ENCODE assay signal across 13 mouse cellular contexts in the genomic region with DNA sequence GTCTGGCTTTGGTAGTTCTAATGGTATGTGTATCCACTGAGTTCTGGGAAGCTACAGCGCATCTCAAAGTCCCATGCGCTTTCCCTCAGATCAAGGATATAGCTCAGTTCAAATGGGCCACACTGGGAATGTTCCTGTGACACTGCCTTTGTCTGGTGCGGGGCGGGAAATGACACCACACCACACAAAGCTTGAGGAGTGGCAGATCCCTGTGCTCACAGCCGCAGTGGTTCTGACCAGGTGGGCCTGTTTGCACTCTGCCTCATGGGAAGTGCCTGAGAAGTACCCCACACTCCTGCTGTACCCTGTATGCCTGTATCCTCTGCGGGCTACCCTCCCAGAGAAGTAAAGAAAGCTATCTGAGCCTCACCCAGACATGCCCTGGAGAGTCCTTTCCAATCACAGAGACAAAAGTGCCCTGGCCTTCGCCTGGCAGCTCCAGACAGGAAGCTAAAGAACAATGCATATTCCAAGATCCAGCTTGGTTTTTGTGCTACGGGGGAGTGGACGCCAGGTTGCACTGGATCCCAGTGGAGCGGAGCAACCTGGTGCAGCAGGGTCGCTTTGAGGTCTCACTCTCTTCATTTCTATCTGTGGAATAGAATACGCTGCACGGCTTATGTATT. TPM values are rescaled to one million over a fixed set of nuclear protein-coding genes. Genes with fewer than 3 reads are reported as not detected.
A peak's percentile ranks its signal among the peaks of the same experiment; 100 is the strongest.
DNase-seq lines count a peak whose midpoint lies in the region; ATAC-seq and TF ChIP-seq lines count a peak whose summit lies in the region.
"Had no signal": no experiment of that assay in that cellular context is flagged by ENCODE, and none has a peak within 500 bp of the region (broad histone marks: within the 10 kb centered on the region; RNA-seq: fewer than 3 reads in every experiment).

No protein-coding gene starts in this region.

- no peak overlapping the region for H3K4me2 ChIP-seq in heart, embryonic 15.5 days
- H3K4me2 ChIP-seq in midbrain, embryonic 16.5 days (ENCODE audit: low read length): no peak overlapping the region
- no peak overlapping the region for H3K4me2 ChIP-seq in midbrain, embryonic 11.5 days
- H3K4me2 ChIP-seq in lung, embryonic 14.5 days: no peak overlapping the region
- H3K4me2 ChIP-seq: hindbrain, embryonic 15.5 days had no signal

- 74% methylated on average over 13 of the region's 13 CpGs for WGBS in heart, embryonic 15.5 days
- WGBS in midbrain, embryonic 16.5 days: 80% methylated on average over 13 of the region's 13 CpGs
- 90% methylated on average over 13 of the region's 13 CpGs for WGBS in midbrain, embryonic 11.5 days
- WGBS in lung, embryonic 14.5 days: 77% methylated on average over 13 of the region's 13 CpGs

- 0 out of 2 replicates have a peak, but pooled peaks cover 11% of the 10 kb centered on the region for H3K27me3 ChIP-seq in heart, embryonic 15.5 days
- no peaks in the 10 kb centered on the region for H3K27me3 ChIP-seq in midbrain, embryonic 16.5 days (ENCODE audit: control insufficient read depth, insufficient read depth, low read depth, low read length)
- no peaks in the 10 kb centered on the region for H3K27me3 ChIP-seq in midbrain, embryonic 11.5 days (ENCODE audit: control insufficient read depth, insufficient read depth, low read length)
- no peaks in the 10 kb centered on the region for H3K27me3 ChIP-seq in lung, embryonic 14.5 days (ENCODE audit: insufficient read depth, low read length)
- H3K27me3 ChIP-seq: hindbrain, embryonic 15.5 days had no signal

- H3K4me1 ChIP-seq in heart, embryonic 15.5 days (replicated peaks): peaks cover 5% of the 10 kb centered on the region
- H3K4me1 ChIP-seq in midbrain, embryonic 16.5 days (ENCODE audit: control insufficient read depth, insufficient read depth, low read length): no peaks in the 10 kb centered on the region
- 0 out of 2 replicates have a peak, but pooled peaks cover 2% of the 10 kb centered on the region for H3K4me1 ChIP-seq in midbrain, embryonic 11.5 days (ENCODE audit: control insufficient read depth, insufficient read depth, low read length)
- H3K4me1 ChIP-seq in lung, embryonic 14.5 days (ENCODE audit: insufficient read depth): no peaks in the 10 kb centered on the region
- H3K4me1 ChIP-seq: hindbrain, embryonic 15.5 days had no signal

- TF ChIP-seq CTCF in lung, embryonic 14.5 days (IDR thresholded peaks at IDR 0.05; ENCODE audit: low read depth): no peak

- H3K36me3 ChIP-seq in heart, embryonic 15.5 days: no peaks in the 10 kb centered on the region
- H3K36me3 ChIP-seq in midbrain, embryonic 16.5 days (ENCODE audit: control insufficient read depth, insufficient read depth, low read length): no peaks in the 10 kb centered on the region
- no peaks in the 10 kb centered on the region; the same call in 1 of the 2 replicates for H3K36me3 ChIP-seq in midbrain, embryonic 11.5 days (ENCODE audit: control insufficient read depth, insufficient read depth, low read length)
- no peaks in the 10 kb centered on the region for H3K36me3 ChIP-seq in lung, embryonic 14.5 days (ENCODE audit: insufficient read depth)
- H3K36me3 ChIP-seq: hindbrain, embryonic 15.5 days had no signal

- no peak for DNase-seq in heart, adult 8-10 months (ENCODE audit: low spot score)
- no peak for DNase-seq in midbrain, embryonic 11.5 days (ENCODE audit: low spot score, missing footprints)
- no peak for DNase-seq in lung, embryonic 14.5 days
- DNase-seq in left cerebral cortex, postnatal 4 days: no peak
- no peak for DNase-seq in frontal cortex, postnatal 36 days (ENCODE audit: low spot score in 2 of 2)
- DNase-seq: cerebellum, adult 11-12 months; gastrocnemius, postnatal 36 days; liver, postnatal 0 days; right cerebral cortex, postnatal 25 days had no signal

- ATAC-seq in heart, embryonic 15.5 days (replicated peaks; ENCODE audit: insufficient number of reproducible peaks, insufficient read depth, low FRiP score, low read depth): no peak; the same call in 1 of the 2 replicates
- ATAC-seq in midbrain, embryonic 16.5 days: no peak
- ATAC-seq in midbrain, embryonic 11.5 days (ENCODE audit: low FRiP score): no peak
- ATAC-seq in lung, embryonic 14.5 days (ENCODE audit: insufficient read depth): no peak
- ATAC-seq: CD4-positive, CD25-positive, alpha-beta regulatory T cell, adult 4 months; liver, postnatal 0 days had no signal

- no peak overlapping the region for H3K4me3 ChIP-seq in heart, embryonic 15.5 days
- H3K4me3 ChIP-seq in midbrain, embryonic 16.5 days (ENCODE audit: low read depth, low read length): no peak overlapping the region
- no peak overlapping the region for H3K4me3 ChIP-seq in midbrain, embryonic 11.5 days (ENCODE audit: low read depth, low read length)
- no peak overlapping the region for H3K4me3 ChIP-seq in lung, embryonic 14.5 days (ENCODE audit: low read depth, low read length)
- H3K4me3 ChIP-seq: hindbrain, embryonic 15.5 days had no signal

- H3K9me3 ChIP-seq in heart, embryonic 15.5 days (replicated peaks): no peaks in the 10 kb centered on the region
- no peaks in the 10 kb centered on the region for H3K9me3 ChIP-seq in midbrain, embryonic 16.5 days (replicated peaks; ENCODE audit: control insufficient read depth, low read length, poor library complexity, severe bottlenecking)
- H3K9me3 ChIP-seq in midbrain, embryonic 11.5 days (ENCODE audit: control insufficient read depth, low read length): no peaks in the 10 kb centered on the region
- H3K9me3 ChIP-seq in lung, embryonic 14.5 days (ENCODE audit: low read depth, low read length): no peaks in the 10 kb centered on the region
- H3K9me3 ChIP-seq: hindbrain, embryonic 15.5 days had no signal

- H3K9ac ChIP-seq in heart, embryonic 15.5 days: no peak overlapping the region
- H3K9ac ChIP-seq in midbrain, embryonic 16.5 days (ENCODE audit: low read depth, low read length): 0 out of 2 replicates have a peak overlapping the region, but pooled peaks have one; percentile 30
- no peak overlapping the region for H3K9ac ChIP-seq in midbrain, embryonic 11.5 days (ENCODE audit: low read length)
- no peak overlapping the region for H3K9ac ChIP-seq in lung, embryonic 14.5 days
- H3K9ac ChIP-seq: hindbrain, embryonic 15.5 days; liver, postnatal 0 days had no signal

- H3K27ac ChIP-seq in heart, embryonic 15.5 days: peak overlapping the region; percentile 27
- no peak overlapping the region for H3K27ac ChIP-seq in midbrain, embryonic 16.5 days (ENCODE audit: low read length)
- H3K27ac ChIP-seq in midbrain, embryonic 11.5 days (ENCODE audit: low read depth, low read length): no peak overlapping the region
- H3K27ac ChIP-seq in lung, embryonic 14.5 days (ENCODE audit: low read depth): peak overlapping the region; percentile 54; the same call in 1 of the 2 replicates
- H3K27ac ChIP-seq: hindbrain, embryonic 15.5 days had no signal

- intact Hi-C loops in left cerebral cortex, postnatal 4 days (cut with DNase I): no loop called here

RNA-seq across cellular contexts. Expression of gene Mcf2l, which starts 30.3 kb away (rescaled TPM):
- polyA plus RNA-seq in heart, embryonic 15.5 days (2015; fragmentation: Nextera tagmentation; extraction: Ambion mirVana): 9.0 and 9.9 TPM in 2 replicates
- total RNA-seq in heart, adult 8-10 months (2022): 10 to 100 TPM; 55.6 to 85.0 (median 65.1) TPM
- polyA plus RNA-seq in midbrain, embryonic 16.5 days (2015; fragmentation: Nextera tagmentation; extraction: Ambion mirVana): 185 and 190 TPM in 2 replicates
- 44.2 and 46.0 TPM in 2 replicates for polyA plus RNA-seq in midbrain, embryonic 11.5 days (2014; fragmentation: Nextera tagmentation; extraction: Ambion mirVana)
- polyA plus RNA-seq in lung, embryonic 14.5 days (2014; fragmentation: Nextera tagmentation; extraction: Ambion mirVana): 11.6 and 13.4 TPM in 2 replicates
- 100 to 1,000 TPM; 399 to 404 TPM for total RNA-seq in left cerebral cortex, postnatal 4 days (2021)

Comparison
In these comparisons a context has a peak if more than half of its experiments do, and no peak if none do; other contexts are left out.
1. H3K27ac ChIP-seq: peak in heart, embryonic 15.5 days (single experiment) and lung, embryonic 14.5 days (single experiment); none in midbrain, embryonic 16.5 days (single experiment) and midbrain, embryonic 11.5 days (single experiment).